Mouse (Mus musculus) limb, embryonic 12.5 days (tissue): ENCODE data around the gene Atp2a1. TPM values are rescaled to one million over a fixed set of nuclear protein-coding genes. Genes with fewer than 3 reads are reported as not detected.
A peak's percentile ranks its signal among the peaks of the same experiment; 100 is the strongest.
"Not testable (repeated sequence)": the region's sequence is repeated elsewhere in the genome, so short reads cannot be mapped to it uniquely, and the experiment has no call there.

ENCODE experiments used
- ATAC-seq: fragments of 200-750 bp; cut with Nextera tagmentation; 2 replicates; pipeline ENCODE4 v1.8.0; 2017; ENCODE audit warnings: low read depth, moderate TSS enrichment; ENCODE audit not compliant: insufficient number of reproducible peaks, insufficient read depth, low FRiP score, low TSS enrichment
- H3K27ac ChIP-seq: fragments of 300-500 bp; sonication (generic); 2 replicates; pipeline ENCODE4 v1.5.1; 2016; ENCODE audit warnings: mild to moderate bottlenecking, moderate library complexity
- H3K27me3 ChIP-seq: fragments of 300-500 bp; sonication (generic); 2 replicates; pipeline ENCODE4 v1.6.1; 2016; ENCODE audit warnings: mild to moderate bottlenecking, moderate library complexity
- H3K36me3 ChIP-seq: fragments of 300-500 bp; sonication (generic); 2 replicates; pipeline ENCODE4 v1.6.1; 2016; ENCODE audit warnings: mild to moderate bottlenecking, moderate library complexity
- H3K4me1 ChIP-seq: fragments of 300-500 bp; sonication (generic); replicated peaks from 2 replicates; pipeline ENCODE4 v1.6.1; 2016
- H3K4me2 ChIP-seq: fragments of 300-500 bp; sonication (generic); 2 replicates; pipeline ENCODE4 v1.6.1; 2016; ENCODE audit warnings: mild to moderate bottlenecking, moderate library complexity
- H3K4me3 ChIP-seq: fragments of 300-500 bp; sonication (generic); replicated peaks from 2 replicates; pipeline ENCODE4 v1.5.1; 2016; ENCODE audit warnings: mild to moderate bottlenecking
- H3K9ac ChIP-seq: fragments of 300-500 bp; sonication (generic); replicated peaks from 2 replicates; pipeline ENCODE4 v1.6.1; 2016; ENCODE audit warnings: mild to moderate bottlenecking, moderate library complexity
- H3K9me3 ChIP-seq: fragments of 300-500 bp; sonication (generic); 2 replicates; pipeline ENCODE4 v1.6.1; 2016; ENCODE audit warnings: mild to moderate bottlenecking, moderate library complexity
- WGBS: fragments of 180-500 bp; shearing (Covaris S2); methylation state at CpG from one replicate; pipeline ENCODE4 v1.1.7; 2016; 5-methylcytosine and 5-hydroxymethylcytosine counted together
- polyA plus RNA-seq: library from polyadenylated mRNA; unstranded; fragments of >200 nt; fragmentation: Nextera tagmentation; extraction: Ambion mirVana; gene quantifications from 2 replicates; pipeline ENCODE4 v1.2.1, GENCODE M21; 2016

Atp2a1 gene
- polyA plus RNA-seq, 1 experiment from 2014 or later = 52.5 TPM

DNA sequence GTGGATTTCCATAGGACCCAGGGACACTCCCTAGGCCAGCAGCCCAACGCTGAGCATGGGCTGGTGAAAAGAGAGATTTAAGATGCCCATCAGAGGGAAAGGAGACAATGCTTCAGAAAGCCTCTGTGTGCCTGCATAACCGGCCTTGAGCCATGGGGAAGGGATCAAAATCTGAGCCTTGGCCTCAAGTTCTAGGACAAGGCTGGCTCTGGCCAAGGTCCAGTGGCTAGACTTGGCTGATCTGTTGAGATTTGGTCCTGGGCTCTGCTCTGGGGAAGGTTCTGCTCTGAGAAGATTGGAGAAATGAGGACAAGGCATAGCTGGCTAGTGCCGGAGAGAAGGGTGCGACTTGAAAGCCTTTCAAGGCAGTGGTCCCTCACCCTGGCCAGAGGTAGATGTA is 51.8 kb downstream of the Atp2a1 start:
- Histone ChIP-seq H3K36me3 (no peaks in the 10 kb centered on the region), H3K27ac (no peak overlapping the region), H3K27me3 (peaks cover 9% of the 10 kb centered on the region; the same call in 1 of the 2 replicates), H3K4me2 (no peak overlapping the region), H3K9me3 (no peaks in the 10 kb centered on the region), H3K9ac (no peak overlapping the region), H3K4me3 (no peak overlapping the region), H3K4me1 (no peaks in the 10 kb centered on the region)
- no peak for ATAC-seq
- WGBS = 87% methylated on average over 4 of the region's 4 CpGs

DNA sequence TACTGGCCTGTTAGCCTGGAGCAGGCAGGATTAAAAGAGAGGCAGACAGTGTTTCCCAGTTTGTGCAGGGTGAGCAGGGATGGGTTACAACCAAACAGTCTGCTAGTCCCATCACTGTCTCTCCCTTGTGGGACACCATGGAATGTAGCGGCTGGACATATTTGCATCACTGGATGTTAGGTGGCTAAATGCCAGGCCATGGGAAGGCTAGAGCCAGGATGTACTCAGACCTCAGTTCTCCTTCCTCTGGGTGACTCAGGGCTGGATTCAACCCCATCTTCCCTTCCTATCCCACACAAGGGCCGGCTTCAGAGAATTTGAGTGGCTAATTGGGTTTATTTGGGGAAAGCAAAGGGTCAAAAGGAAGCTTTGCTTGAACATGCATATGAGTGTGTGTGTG is 54.2 kb downstream of the Atp2a1 start:
- H3K4me3 ChIP-seq = no peak overlapping the region

DNA sequence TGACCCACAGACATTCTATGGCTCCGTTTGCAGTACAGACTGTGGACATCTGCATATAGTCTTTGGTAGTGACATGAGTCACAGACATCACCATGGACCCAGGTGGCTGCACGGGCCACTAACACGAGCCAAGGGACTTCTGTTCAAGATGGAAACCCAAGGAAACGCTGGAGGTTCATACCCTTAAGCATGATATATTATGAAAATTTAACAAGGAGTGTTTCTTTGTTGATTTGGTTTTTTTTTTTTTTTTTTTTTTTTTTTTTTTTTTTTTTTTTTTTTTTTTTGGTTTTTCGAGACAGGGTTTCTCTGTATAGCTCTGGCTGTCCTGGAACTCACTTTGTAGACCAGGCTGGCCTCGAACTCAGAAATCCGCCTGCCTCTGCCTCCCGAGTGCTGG is 60.4 kb downstream of the Atp2a1 start:
- not testable (repeated sequence) for H3K27me3 ChIP-seq, H3K9me3 ChIP-seq, H3K36me3 ChIP-seq, H3K4me3 ChIP-seq, H3K4me1 ChIP-seq, H3K4me2 ChIP-seq, ATAC-seq, H3K27ac ChIP-seq, H3K9ac ChIP-seq
- WGBS = 85% methylated on average over 8 of the region's 8 CpGs

More for the DNA sequence above, 54.2 kb downstream of the Atp2a1 start:
- ATAC-seq = no peak
- Histone ChIP-seq H3K4me1 (no peaks in the 10 kb centered on the region), H3K4me2 (no peak overlapping the region), H3K36me3 (no peaks in the 10 kb centered on the region), H3K27me3 (0 out of 2 replicates have a peak, but pooled peaks cover 3% of the 10 kb centered on the region), H3K9me3 (no peaks in the 10 kb centered on the region), H3K27ac (no peak overlapping the region), H3K9ac (no peak overlapping the region)
- 84% methylated on average over 2 of the region's 2 CpGs for WGBS

DNA sequence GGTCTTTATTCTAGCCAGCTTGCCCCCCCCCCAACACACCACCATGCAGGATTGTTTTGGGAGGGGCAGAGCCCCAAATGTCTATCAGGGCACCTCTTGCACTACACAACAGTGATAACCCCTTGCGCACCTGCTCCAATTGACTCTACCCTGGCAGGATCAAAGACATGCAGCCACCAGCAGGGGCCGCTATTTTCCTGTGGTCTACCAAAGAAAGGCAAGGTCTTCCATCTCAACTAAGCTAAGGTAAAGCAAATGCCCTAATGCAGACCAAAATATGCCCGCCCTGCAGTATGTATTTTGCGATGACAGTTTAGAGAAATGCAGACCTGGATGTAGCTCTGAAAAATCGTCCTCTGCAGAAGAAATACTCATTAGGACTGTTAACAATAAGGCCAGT is 63.4 kb downstream of the Atp2a1 start:
- no peak overlapping the region for H3K4me2 ChIP-seq
- H3K27me3 ChIP-seq = no peaks in the 10 kb centered on the region
- peaks cover 9% of the 10 kb centered on the region for H3K4me1 ChIP-seq
- H3K27ac ChIP-seq = no peak overlapping the region
- no peak overlapping the region for H3K9ac ChIP-seq
- H3K36me3 ChIP-seq = no peaks in the 10 kb centered on the region
- no peak for ATAC-seq
- no peaks in the 10 kb centered on the region for H3K9me3 ChIP-seq
- H3K4me3 ChIP-seq = no peak overlapping the region
- WGBS = 14% methylated on average over 5 of the region's 5 CpGs

DNA sequence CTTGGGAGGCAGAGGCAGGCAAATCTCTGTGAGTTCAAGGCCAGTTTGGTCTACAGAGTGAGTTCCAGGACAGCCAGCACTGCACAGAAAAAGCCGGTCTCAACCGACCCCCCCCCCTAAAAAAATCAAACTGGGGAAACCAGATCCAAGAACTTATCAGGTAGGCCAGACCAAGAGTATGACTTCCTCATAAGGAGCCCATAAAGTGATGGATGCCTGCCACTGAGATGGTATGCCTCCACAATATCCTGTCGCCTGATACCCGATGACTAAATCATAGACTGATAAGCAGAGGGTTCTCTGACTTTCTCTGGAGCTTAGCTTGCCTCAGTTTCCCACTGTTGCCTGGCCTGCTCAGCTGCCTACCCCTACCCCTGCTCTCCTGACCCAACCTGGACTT is 65.1 kb downstream of the Atp2a1 start:
- 81% methylated on average over 4 of the region's 4 CpGs for WGBS
- ATAC-seq = no peak
- Histone ChIP-seq H3K36me3 (no peaks in the 10 kb centered on the region), H3K27me3 (no peaks in the 10 kb centered on the region), H3K4me2 (no peak overlapping the region), H3K9ac (no peak overlapping the region), H3K27ac (no peak overlapping the region), H3K4me3 (no peak overlapping the region), H3K9me3 (no peaks in the 10 kb centered on the region), H3K4me1 (peaks cover 9% of the 10 kb centered on the region)

DNA sequence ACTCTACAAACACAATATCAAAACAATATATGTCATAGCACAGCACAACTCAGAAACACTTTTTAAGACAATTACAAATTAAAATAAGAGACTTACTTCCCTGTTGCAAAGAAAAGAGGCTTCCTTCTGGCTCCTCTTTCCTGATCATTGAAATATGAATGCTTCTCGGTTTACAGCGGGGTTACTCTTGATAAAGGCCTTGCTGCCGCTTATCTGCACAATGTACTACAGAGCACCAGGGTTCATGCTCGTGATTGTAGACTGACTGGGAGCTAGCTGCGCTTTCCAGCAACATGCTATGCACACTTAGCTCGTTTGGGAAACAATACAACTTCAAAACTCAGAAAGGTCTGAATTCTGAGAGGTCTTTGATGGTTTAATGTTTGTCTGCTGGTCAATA is 65.7 kb downstream of the Atp2a1 start:
- no peaks in the 10 kb centered on the region for H3K27me3 ChIP-seq
- H3K4me3 ChIP-seq = no peak overlapping the region
- no peak overlapping the region for H3K27ac ChIP-seq
- ATAC-seq = no peak
- H3K36me3 ChIP-seq = no peaks in the 10 kb centered on the region
- H3K9me3 ChIP-seq = no peaks in the 10 kb centered on the region
- WGBS = 58% methylated on average over 6 of the region's 6 CpGs
- no peak overlapping the region for H3K9ac ChIP-seq
- peak overlapping the region; percentile 42 for H3K4me2 ChIP-seq
- peaks cover 9% of the 10 kb centered on the region for H3K4me1 ChIP-seq

DNA sequence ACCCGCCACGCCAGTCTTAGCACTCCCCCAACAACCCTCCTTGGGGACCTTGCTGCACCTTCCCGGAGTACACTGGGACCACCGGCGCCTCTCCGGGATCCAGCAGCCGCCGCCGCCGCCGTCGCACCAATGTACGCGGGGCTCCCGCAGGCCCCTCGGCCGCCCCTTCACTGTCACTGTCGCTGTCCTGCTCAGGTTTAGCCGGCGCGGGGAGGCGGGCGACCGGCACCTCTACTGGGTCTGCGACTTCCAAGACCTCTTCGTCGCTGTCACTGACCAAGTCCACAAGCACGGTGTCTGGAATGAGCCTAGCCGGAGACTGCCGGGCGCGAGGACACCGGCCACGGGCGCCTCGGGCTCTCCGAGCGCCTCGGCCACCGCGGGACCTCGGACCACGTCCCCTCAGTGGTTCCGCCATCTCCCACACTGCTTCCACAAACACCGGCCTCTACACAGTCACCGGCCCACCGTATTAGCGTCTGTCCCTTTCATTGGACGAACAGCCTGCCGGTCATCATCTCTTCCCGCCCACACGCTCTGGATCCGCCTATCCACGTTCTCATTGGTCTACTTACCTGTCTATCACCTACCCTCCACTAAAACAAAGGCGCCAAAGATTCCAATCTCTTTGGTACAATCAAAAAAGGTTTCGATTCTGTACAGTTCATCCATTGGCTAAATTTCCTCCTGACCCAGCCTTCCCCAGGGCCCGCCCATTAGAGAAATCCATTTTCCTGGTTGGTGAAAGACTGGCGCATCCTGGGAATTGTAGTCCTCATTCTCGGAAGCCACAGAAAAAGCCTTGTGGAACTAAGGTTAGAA is 66.4 kb downstream of the Atp2a1 start, which contains the start of gene Nfatc2ip:
TSS of gene Nfatc2ip (minus strand) at position 440 of the 822 bp plus-strand sequence.
- ATAC-seq = peak; percentile 100

More for the DNA sequence above, 66.4 kb downstream of the Atp2a1 start, which contains the start of gene Nfatc2ip:
- H3K9me3 ChIP-seq = no peaks in the 10 kb centered on the region
- H3K4me2 ChIP-seq = peak within 1 kb of the TSS; percentile 87
- H3K4me1 ChIP-seq = peaks cover 9% of the 10 kb centered on the region
- peaks cover 4% of the 10 kb centered on the region; the same call in 1 of the 2 replicates for H3K36me3 ChIP-seq
- H3K27me3 ChIP-seq = no peaks in the 10 kb centered on the region
- H3K9ac ChIP-seq = peak within 1 kb of the TSS; percentile 79
- peak within 1 kb of the TSS; percentile 29; the same call in 1 of the 2 replicates for H3K27ac ChIP-seq
- WGBS = under 1% methylated on average over 59 of the region's 59 CpGs
- peak within 1 kb of the TSS; percentile 93 for H3K4me3 ChIP-seq

Other genes starting within 250 kb of the Atp2a1 start
- 120 TPM in 2 replicates for gene Sbk1, start 190.5 kb downstream of the Atp2a1 start, polyA plus RNA-seq
- gene Lat, start 93.5 kb downstream of the Atp2a1 start, polyA plus RNA-seq = 2.9 and 3.2 TPM in 2 replicates
- gene Spns1, start 85.7 kb downstream of the Atp2a1 start, polyA plus RNA-seq = 57.2 and 58.8 TPM in 2 replicates
- 2.9 and 3.2 TPM in 2 replicates for gene Nfatc2ip, start 66.4 kb downstream of the Atp2a1 start, polyA plus RNA-seq
- gene Cd19, start 48.2 kb downstream of the Atp2a1 start, polyA plus RNA-seq = not detected in 2 replicates
- 37.1 and 37.7 TPM in 2 replicates for gene Rabep2, start 34.3 kb downstream of the Atp2a1 start, polyA plus RNA-seq
- 57.8 and 59.9 TPM in 2 replicates for gene Sh2b1, start 12.3 kb upstream of the Atp2a1 start, polyA plus RNA-seq
- gene Tufm, start 24.3 kb upstream of the Atp2a1 start, polyA plus RNA-seq = 137 and 140 TPM in 2 replicates
- gene Atxn2l, start 40.3 kb upstream of the Atp2a1 start, polyA plus RNA-seq = 59.6 and 65.8 TPM in 2 replicates
- 202 and 205 TPM in 2 replicates for gene Eif3c, start 103.3 kb upstream of the Atp2a1 start, polyA plus RNA-seq
- gene Apobr, start 121.8 kb upstream of the Atp2a1 start, polyA plus RNA-seq = 0.56 and 0.90 TPM in 2 replicates
- 34.0 TPM in 2 replicates for gene Cln3, start 122.7 kb upstream of the Atp2a1 start, polyA plus RNA-seq
- not detected in 2 replicates for gene Il27, start 131.8 kb upstream of the Atp2a1 start, polyA plus RNA-seq
- gene Nupr1, start 167.8 kb upstream of the Atp2a1 start, polyA plus RNA-seq = 0.28 TPM in 1 of 2 replicates, not detected in the other
- 47.7 and 49.1 TPM in 2 replicates for gene Sgf29, start 186.2 kb upstream of the Atp2a1 start, polyA plus RNA-seq
- gene Sult1a1, start 213.3 kb upstream of the Atp2a1 start, polyA plus RNA-seq = 0.83 and 1.2 TPM in 2 replicates
- gene Bola2, start 232.3 kb upstream of the Atp2a1 start, polyA plus RNA-seq = 145 and 156 TPM in 2 replicates
- 14.5 and 14.7 TPM in 2 replicates for gene Slx1b, start 232.7 kb upstream of the Atp2a1 start, polyA plus RNA-seq
- 36.6 and 39.1 TPM in 2 replicates for gene Coro1a, start 244.7 kb upstream of the Atp2a1 start, polyA plus RNA-seq